Mouse (Mus musculus) forebrain, embryonic 14.5 days (tissue): ENCODE data around the gene Spcs2. TPM values are rescaled to one million over a fixed set of nuclear protein-coding genes. Genes with fewer than 3 reads are reported as not detected.
A peak's percentile ranks its signal among the peaks of the same experiment; 100 is the strongest.

Source experiments
- ATAC-seq: fragments of 200-750 bp; cut with Nextera tagmentation; 2 replicates; pipeline ENCODE4 v1.8.0; 2017; ENCODE audit warnings: mild to moderate bottlenecking, moderate library complexity
- DNase-seq: peaks from one replicate; pipeline ENCODE4 v3.0.0-alpha.2; 2015; ENCODE audit warnings: low spot score
- H3K27ac ChIP-seq: fragments of 300-500 bp; sonication (generic); 2 replicates; pipeline ENCODE4 v1.5.1; 2014; ENCODE audit warnings: low read depth, mild to moderate bottlenecking, control low read depth, low read length, moderate library complexity
- H3K27me3 ChIP-seq: fragments of 300-500 bp; sonication (generic); replicated peaks from 2 replicates; pipeline ENCODE4 v1.6.1; 2014; ENCODE audit warnings: low read length, control low read depth, mixed read lengths; ENCODE audit not compliant: control insufficient read depth, insufficient read depth
- H3K36me3 ChIP-seq: fragments of 300-500 bp; sonication (generic); 2 replicates; pipeline ENCODE4 v1.6.1; 2014; ENCODE audit warnings: low read length, control low read depth; ENCODE audit not compliant: control insufficient read depth, insufficient read depth
- H3K4me1 ChIP-seq: fragments of 300-500 bp; sonication (generic); 2 replicates; pipeline ENCODE4 v1.6.1; 2014; ENCODE audit warnings: antibody characterized with exemption, low read length, control low read depth; ENCODE audit not compliant: control insufficient read depth, insufficient read depth
- H3K4me2 ChIP-seq: fragments of 300-500 bp; sonication (generic); 2 replicates; pipeline ENCODE4 v1.6.1; 2014; ENCODE audit warnings: mild to moderate bottlenecking, control low read depth, low read length
- H3K4me3 ChIP-seq: fragments of 300-500 bp; sonication (generic); 2 replicates; pipeline ENCODE4 v1.5.1; 2014; ENCODE audit warnings: low read depth, low read length, control low read depth
- H3K9ac ChIP-seq: fragments of 300-500 bp; sonication (generic); 2 replicates; pipeline ENCODE4 v1.6.1; 2014; ENCODE audit warnings: mild to moderate bottlenecking, low read length, control low read depth, moderate library complexity
- H3K9me3 ChIP-seq: fragments of 300-500 bp; sonication (generic); replicated peaks from 2 replicates; pipeline ENCODE4 v1.6.1; 2016; ENCODE audit warnings: low read length, control low read depth, mixed read lengths; ENCODE audit not compliant: control insufficient read depth
- WGBS: fragments of 180-500 bp; shearing (Covaris S2); extraction: QIAGEN DNeasy Blood & Tissue Kit; methylation state at CpG from one replicate; pipeline ENCODE4 v1.1.7; 2014; 5-methylcytosine and 5-hydroxymethylcytosine counted together
- polyA plus RNA-seq: library from polyadenylated mRNA; unstranded; fragments of >200 nt; fragmentation: Nextera tagmentation; extraction: Ambion mirVana; gene quantifications from 2 replicates; pipeline ENCODE4 v1.2.1, GENCODE M21; 2014

The Spcs2 gene
- polyA plus RNA-seq, 1 experiment from 2014 or later: 282 TPM

DNA sequence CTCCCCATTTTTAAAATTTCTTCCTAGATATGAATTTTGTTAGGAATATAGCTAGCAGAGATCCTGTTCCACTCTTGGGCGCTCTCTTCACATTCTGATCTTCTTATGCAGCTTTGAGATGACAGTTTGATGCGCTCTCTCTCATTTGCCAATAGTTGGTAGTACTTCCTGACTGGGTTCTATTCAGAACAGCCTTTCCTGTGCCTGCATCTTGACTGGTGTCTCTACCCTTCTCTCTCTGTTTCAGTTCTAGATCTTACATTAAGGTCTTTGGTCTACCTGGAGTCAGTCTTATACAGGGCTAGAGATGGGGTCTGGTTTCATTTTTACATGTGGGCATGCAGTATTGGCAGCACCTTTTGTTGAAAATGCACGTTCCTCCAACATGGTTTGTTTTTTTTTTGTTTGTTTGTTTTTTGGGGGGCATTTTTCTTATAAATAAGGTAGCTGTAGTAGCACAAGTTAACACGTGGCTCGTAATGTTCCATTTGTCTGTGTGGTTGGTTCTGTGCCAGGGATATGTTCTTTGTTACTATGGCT lies 28.9 kb downstream of the Spcs2 start:
- Histone ChIP-seq H3K9ac (no peak overlapping the region), H3K4me2 (no peak overlapping the region), H3K27me3 (no peaks in the 10 kb centered on the region), H3K4me1 (no peaks in the 10 kb centered on the region), H3K9me3 (no peaks in the 10 kb centered on the region), H3K4me3 (no peak overlapping the region), H3K27ac (no peak overlapping the region), H3K36me3 (peaks cover 26% of the 10 kb centered on the region)
- WGBS: 89% methylated on average over 5 of the region's 5 CpGs
- DNase-seq: no peak
- ATAC-seq: no peak

DNA sequence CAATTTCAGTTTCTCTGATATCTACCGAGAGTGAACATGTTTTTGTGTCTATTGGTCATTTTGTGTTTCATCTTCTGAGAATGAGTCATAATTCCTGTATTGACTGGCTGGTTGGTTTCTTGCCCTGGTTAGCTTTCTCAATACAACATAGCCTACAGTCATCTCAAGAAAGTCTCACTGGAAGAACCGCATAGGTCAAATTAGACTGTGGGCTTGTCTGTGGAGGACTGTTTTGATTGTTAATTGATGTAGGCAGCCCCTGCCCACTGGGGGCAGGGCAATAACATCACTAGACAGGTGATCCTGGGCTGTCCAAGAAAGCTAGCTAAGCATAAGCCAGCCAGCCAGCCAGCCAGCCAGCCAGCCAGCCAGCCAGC lies 29.4 kb downstream of the Spcs2 start:
- DNase-seq (no peak), ATAC-seq (no peak)
- Histone ChIP-seq H3K9me3 (no peaks in the 10 kb centered on the region), H3K4me3 (no peak overlapping the region), H3K27me3 (no peaks in the 10 kb centered on the region), H3K9ac (no peak overlapping the region), H3K4me2 (no peak overlapping the region), H3K27ac (no peak overlapping the region), H3K36me3 (peaks cover 21% of the 10 kb centered on the region), H3K4me1 (no peaks in the 10 kb centered on the region)
- 91% methylated on average over 2 of the region's 2 CpGs for WGBS

DNA sequence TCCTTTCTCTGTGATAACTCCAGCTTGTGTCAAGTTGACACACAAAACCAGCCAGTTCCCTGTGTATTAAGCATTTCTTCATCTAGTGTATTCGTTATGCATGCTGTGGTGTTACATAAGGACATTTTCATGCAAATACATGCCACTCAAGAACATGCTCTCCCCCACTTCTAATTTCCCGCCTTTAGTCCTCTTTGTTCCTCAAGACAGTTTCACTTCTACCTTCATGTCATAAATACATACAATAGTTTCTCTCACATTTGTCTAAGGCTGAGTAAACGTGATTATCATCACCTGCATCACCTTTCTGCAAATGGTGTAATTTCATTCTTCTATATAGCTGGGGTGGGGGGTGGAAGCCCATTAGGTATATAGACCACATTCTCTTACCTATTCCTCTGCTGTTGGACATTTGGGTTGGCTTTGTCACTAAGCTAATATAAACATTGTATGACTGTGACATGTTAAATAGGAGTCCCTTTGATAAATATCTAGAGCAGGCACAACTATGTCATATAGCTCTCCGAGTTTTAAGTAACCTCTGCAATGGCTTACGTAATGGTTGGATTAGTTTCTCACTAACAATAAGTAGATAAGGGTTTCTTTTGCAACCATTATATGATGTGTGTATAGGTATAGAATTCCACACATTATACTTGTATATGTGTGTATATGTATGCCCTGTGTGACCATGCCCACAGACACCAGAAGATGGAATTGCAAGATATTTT lies 30.0 kb downstream of the Spcs2 start:
- H3K9ac ChIP-seq: no peak overlapping the region
- no peak overlapping the region for H3K4me2 ChIP-seq
- DNase-seq: no peak
- H3K27me3 ChIP-seq: no peaks in the 10 kb centered on the region
- no peak overlapping the region for H3K4me3 ChIP-seq
- 81% methylated on average over 5 of the region's 5 CpGs for WGBS
- no peak for ATAC-seq
- peaks cover 16% of the 10 kb centered on the region for H3K36me3 ChIP-seq
- no peaks in the 10 kb centered on the region for H3K9me3 ChIP-seq
- peaks cover 4% of the 10 kb centered on the region; the same call in 1 of the 2 replicates for H3K4me1 ChIP-seq
- H3K27ac ChIP-seq: no peak overlapping the region

DNA sequence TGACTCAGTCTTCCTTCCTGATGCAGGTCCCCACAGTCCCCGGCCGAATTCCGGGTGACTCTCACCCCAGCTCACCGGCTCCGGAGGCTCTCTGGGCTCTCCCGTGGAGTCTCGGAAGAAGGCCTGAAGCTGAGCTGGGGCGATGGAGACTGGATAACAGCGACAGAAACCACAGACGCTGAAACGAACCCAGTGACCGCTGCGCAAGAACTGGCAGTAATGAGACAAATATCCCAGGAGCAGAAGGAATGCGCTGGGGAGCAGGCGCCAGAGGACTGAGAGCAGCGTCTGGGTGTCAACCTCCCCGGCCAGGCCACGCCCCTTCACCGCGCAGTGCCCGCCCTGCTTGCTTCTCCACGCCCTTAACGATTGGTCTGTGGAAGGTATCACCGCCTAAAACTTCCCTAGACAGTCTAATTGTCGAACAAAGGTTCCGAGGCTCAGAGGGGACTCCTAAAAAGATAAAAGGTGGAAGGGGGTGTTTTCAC lies 35.1 kb downstream of the Spcs2 start, which contains the start of gene Neu3:
Neu3 (minus strand) TSS at position 335 of the 488 bp plus-strand sequence.
- peaks cover 4% of the 10 kb centered on the region; the same call in 1 of the 2 replicates for H3K4me1 ChIP-seq
- peak within 1 kb of the TSS; percentile 66 for H3K9ac ChIP-seq
- H3K27me3 ChIP-seq: no peaks in the 10 kb centered on the region
- H3K4me3 ChIP-seq: peak within 1 kb of the TSS; percentile 36
- peak; percentile 81 for DNase-seq
- H3K4me2 ChIP-seq: peak within 1 kb of the TSS; percentile 65
- H3K36me3 ChIP-seq: no peaks in the 10 kb centered on the region
- H3K27ac ChIP-seq: no peak within 1 kb of the TSS
- H3K9me3 ChIP-seq: no peaks in the 10 kb centered on the region
- under 1% methylated on average over 26 of the region's 26 CpGs for whole genome bisulfite sequencing
- ATAC-seq: peak; percentile 98

DNA sequence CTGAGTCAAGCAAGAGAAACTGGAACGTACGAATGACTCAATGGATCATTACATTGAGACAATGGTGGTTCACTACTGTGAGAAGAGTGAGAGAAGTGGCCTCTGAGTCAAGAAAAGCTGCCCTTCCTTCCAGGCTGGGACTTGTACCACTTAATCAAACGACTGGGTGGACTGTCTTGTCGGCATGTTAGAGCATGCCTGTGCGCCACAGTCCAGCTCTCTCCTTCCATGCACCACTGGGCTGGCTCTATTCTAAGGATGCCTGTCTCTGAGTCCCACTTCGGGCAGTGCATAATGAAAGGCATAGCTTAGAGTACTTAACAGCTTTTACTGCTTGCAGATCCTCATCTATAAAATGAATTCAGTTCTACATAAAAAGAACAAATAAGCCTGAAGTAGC lies 37.2 kb downstream of the Spcs2 start:
- DNase-seq: no peak
- peaks cover 4% of the 10 kb centered on the region; the same call in 1 of the 2 replicates for H3K4me1 ChIP-seq
- H3K27ac ChIP-seq: no peak overlapping the region
- H3K4me2 ChIP-seq: no peak overlapping the region
- no peak overlapping the region for H3K4me3 ChIP-seq
- no peak overlapping the region for H3K9ac ChIP-seq
- no peaks in the 10 kb centered on the region for H3K27me3 ChIP-seq
- no peaks in the 10 kb centered on the region for H3K9me3 ChIP-seq
- no peaks in the 10 kb centered on the region for H3K36me3 ChIP-seq
- 74% methylated on average over 6 of the region's 6 CpGs for WGBS
- ATAC-seq: no peak

DNA sequence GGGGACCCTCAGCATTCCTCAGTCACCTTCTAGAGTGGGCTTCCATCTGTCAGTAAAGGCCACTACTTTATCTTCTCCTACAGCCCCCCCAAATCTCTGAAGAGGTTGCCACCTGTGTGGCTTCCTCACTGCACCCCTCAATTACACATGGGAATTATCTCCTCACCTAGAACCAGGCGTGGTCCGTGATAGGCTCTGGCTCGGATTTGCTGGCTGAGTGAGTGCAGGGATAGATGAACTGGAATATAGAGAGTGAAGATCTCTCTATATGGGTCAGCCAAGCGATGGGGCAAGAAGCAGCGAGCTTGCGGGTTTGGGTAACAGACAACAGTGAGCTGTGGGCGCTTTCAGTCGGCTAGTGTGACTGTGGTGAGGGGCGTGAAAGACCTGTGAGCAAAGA lies 37.8 kb downstream of the Spcs2 start:
- ATAC-seq: no peak
- no peaks in the 10 kb centered on the region for H3K27me3 ChIP-seq
- no peak overlapping the region for H3K9ac ChIP-seq
- H3K4me1 ChIP-seq: peaks cover 4% of the 10 kb centered on the region; the same call in 1 of the 2 replicates
- no peak for DNase-seq
- no peak overlapping the region for H3K4me2 ChIP-seq
- H3K9me3 ChIP-seq: no peaks in the 10 kb centered on the region
- WGBS: 85% methylated on average over 9 of the region's 9 CpGs
- H3K4me3 ChIP-seq: no peak overlapping the region
- H3K27ac ChIP-seq: no peak overlapping the region
- H3K36me3 ChIP-seq: no peaks in the 10 kb centered on the region

DNA sequence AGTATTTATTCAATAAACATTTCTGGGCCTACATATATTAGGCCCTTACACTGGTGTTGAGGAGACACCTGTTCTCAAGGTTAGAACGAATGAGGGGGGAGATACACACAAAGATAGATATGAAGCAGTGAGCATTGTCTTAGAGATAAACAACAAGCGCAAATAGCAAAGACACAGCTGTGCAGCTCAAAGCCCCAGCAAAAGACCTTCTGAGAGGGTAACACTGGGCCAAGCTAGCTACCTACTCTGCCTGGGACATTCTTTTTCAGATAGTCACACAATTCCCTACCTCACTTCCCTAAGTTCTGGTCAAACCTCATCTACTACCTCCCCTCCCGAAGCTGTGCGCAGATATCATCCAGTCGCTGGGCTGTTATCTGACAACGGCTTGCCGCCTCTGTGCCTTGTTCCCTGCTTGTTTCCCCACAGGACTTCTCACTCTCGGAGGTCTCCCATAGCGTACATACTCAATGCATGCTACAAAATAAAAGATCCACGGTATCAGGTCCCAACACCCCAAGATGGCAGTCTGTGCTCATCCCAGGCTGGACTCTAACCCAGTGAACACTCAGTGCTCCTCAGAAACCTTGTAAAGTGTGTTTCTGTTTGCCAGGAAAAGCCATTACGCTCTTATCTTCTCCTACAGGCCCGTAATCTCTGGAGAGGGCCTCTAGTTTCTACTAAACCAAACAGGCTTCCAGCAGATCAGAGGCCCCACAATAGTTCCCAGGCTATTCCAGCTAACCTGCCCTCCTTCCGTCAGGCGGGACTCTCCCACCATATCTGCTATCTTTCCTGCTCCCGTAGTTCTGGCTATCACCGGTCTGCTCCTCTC lies 38.4 kb downstream of the Spcs2 start:
- no peaks in the 10 kb centered on the region for H3K27me3 ChIP-seq
- DNase-seq (no peak), ATAC-seq (no peak)
- no peaks in the 10 kb centered on the region for H3K9me3 ChIP-seq
- H3K9ac ChIP-seq: no peak overlapping the region
- peaks cover 4% of the 10 kb centered on the region; the same call in 1 of the 2 replicates for H3K4me1 ChIP-seq
- WGBS: 92% methylated on average over 16 of the region's 16 CpGs
- no peaks in the 10 kb centered on the region for H3K36me3 ChIP-seq
- H3K27ac ChIP-seq: no peak overlapping the region
- no peak overlapping the region for H3K4me3 ChIP-seq
- no peak overlapping the region for H3K4me2 ChIP-seq

DNA sequence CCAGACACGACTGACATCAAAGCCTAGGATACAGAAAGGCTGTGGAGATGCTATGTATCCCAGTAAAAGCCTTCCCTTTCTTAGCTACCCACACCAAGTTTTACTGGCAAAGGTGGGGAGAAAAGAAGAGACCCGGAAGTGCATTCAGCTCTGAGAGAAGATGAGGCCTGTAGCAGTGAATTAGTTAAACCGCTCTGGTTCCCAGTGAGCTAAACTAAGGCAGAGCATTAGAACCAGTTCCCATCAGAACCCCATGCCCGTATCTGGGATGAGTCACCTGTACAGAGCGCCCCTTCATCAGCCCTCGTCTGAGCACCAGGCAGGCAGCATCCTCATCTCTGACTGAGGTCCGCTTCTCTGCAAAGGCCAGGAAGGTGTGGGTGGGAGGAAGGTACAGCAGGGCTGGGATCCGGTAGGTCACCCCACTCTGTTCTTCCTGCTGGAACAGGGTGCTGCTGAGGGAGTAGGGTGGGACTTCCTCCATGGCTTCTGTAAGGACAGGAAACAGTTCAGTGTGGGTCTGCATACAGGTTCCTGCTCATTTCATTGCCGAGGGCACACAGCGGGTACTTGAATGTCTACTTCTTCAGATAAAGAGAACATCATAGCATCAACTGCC lies 40.1 kb downstream of the Spcs2 start:
- Histone ChIP-seq H3K27me3 (no peaks in the 10 kb centered on the region), H3K27ac (no peak overlapping the region), H3K36me3 (no peaks in the 10 kb centered on the region), H3K9ac (no peak overlapping the region), H3K4me3 (no peak overlapping the region), H3K4me1 (no peaks in the 10 kb centered on the region), H3K9me3 (no peaks in the 10 kb centered on the region), H3K4me2 (no peak overlapping the region)
- no peak for DNase-seq
- 87% methylated on average over 10 of the region's 10 CpGs for WGBS
- ATAC-seq: no peak
